Mouse (Mus musculus): ENCODE data around the gene Rad51c. TPM values are rescaled to one million over a fixed set of nuclear protein-coding genes. Genes with fewer than 3 reads are reported as not detected.
"Not testable (repeated sequence)": the region's sequence is repeated elsewhere in the genome, so short reads cannot be mapped to it uniquely, and the experiment has no call there.

Rad51c gene
- 8.4 and 9.4 TPM in 2 replicates for polyA plus RNA-seq (2015; fragmentation: Nextera tagmentation; extraction: Ambion mirVana)

GRCm38 (mm10) chr11:87404876-87405275 is at the start of gene Rad51c, which contains the start of gene Tex14:
Rad51c (minus strand) TSS chr11:87404954.
Tex14 (plus strand) TSS chr11:87405065.
- WGBS = 70% methylated on average over 27 of the region's 27 CpGs
- Histone ChIP-seq H3K4me2 (ENCODE audit: low read depth, low read length) (peak within 1 kb of the TSS; percentile 75), H3K4me3 (ENCODE audit: low read length) (peak within 1 kb of the TSS; percentile 60), H3K4me1 (replicated peaks; ENCODE audit: control insufficient read depth, insufficient read depth, low read length) (peaks cover 5% of the 10 kb centered on the region; the same call in 1 of the 2 replicates), H3K27ac (ENCODE audit: low read length) (peak within 1 kb of the TSS; percentile 96), H3K27me3 (ENCODE audit: control insufficient read depth, insufficient read depth, low read depth, low read length) (no peaks in the 10 kb centered on the region), H3K9me3 (ENCODE audit: control insufficient read depth, low read length) (no peaks in the 10 kb centered on the region), H3K9ac (ENCODE audit: low read length) (peak within 1 kb of the TSS; percentile 85), H3K36me3 (ENCODE audit: control insufficient read depth, insufficient read depth, low read length) (0 out of 2 replicates have a peak, but pooled peaks cover 2% of the 10 kb centered on the region)
- ATAC-seq (ENCODE audit: low read depth) = peak; percentile 48

GRCm38 (mm10) chr11:87454035-87454690 is 49.4 kb upstream of the Rad51c start:
- WGBS = 78% methylated on average over 2 of the region's 2 CpGs
- H3K4me3 ChIP-seq (ENCODE audit: low read length) = no peak overlapping the region
- H3K36me3 ChIP-seq (ENCODE audit: control insufficient read depth, insufficient read depth, low read length) = no peaks in the 10 kb centered on the region
- 0 out of 2 replicates have a peak, but pooled peaks cover under 1% of the 10 kb centered on the region for H3K4me1 ChIP-seq (replicated peaks; ENCODE audit: control insufficient read depth, insufficient read depth, low read length)
- no peak overlapping the region for H3K4me2 ChIP-seq (ENCODE audit: low read depth, low read length)
- no peaks in the 10 kb centered on the region for H3K27me3 ChIP-seq (ENCODE audit: control insufficient read depth, insufficient read depth, low read depth, low read length)
- no peak overlapping the region for H3K9ac ChIP-seq (ENCODE audit: low read length)
- H3K27ac ChIP-seq (ENCODE audit: low read length) = no peak overlapping the region
- no peak for ATAC-seq (ENCODE audit: low read depth)
- no peaks in the 10 kb centered on the region for H3K9me3 ChIP-seq (ENCODE audit: control insufficient read depth, low read length)

DNA sequence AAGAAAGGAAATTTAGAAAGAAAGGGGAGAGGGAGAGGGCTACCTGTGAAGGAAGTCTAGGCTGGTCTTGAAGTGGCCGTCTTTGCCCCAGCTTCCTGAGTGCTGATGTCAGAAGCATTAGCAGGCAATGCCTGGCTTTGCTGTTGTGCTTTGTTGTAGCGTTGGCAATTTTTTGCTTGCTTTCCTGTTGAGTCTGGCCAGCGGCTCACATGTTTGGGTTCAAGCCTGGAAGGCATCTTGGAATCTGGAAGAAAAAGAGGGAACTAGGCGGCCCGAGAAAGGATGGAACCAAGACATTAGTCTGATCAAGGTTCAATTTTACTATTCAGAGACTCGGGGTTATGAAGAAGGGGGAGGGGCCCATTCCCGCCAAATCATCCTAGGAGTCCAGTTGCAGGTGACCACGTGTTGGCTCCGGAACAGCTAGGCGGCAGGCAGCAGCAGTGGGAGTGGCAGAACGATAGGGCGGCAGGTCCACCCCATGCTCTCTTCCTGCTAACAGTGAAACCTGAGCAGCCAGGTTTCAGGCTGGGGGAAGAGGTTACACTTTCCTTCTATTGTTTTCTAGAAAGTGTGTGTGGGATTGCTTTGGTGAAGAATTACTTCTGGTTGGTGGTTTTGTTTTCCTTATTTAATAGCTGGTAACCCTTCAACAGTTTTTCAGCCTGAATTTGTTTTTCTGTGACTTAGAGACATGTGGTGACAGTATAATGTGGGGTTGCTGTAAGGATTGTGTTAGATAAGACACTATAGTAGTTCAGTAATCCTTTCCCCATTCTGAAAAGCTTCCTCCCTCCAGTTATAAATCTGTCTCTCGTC is 48.7 kb upstream of the Rad51c start:
- WGBS = 10% methylated on average over 13 of the region's 13 CpGs
- Histone ChIP-seq H3K9me3 (ENCODE audit: control insufficient read depth, low read length) (no peaks in the 10 kb centered on the region), H3K27me3 (ENCODE audit: control insufficient read depth, insufficient read depth, low read depth, low read length) (no peaks in the 10 kb centered on the region), H3K4me3 (ENCODE audit: low read length) (no peak overlapping the region), H3K4me2 (ENCODE audit: low read depth, low read length) (no peak overlapping the region), H3K36me3 (ENCODE audit: control insufficient read depth, insufficient read depth, low read length) (no peaks in the 10 kb centered on the region), H3K4me1 (replicated peaks; ENCODE audit: control insufficient read depth, insufficient read depth, low read length) (0 out of 2 replicates have a peak, but pooled peaks cover 3% of the 10 kb centered on the region), H3K27ac (ENCODE audit: low read length) (no peak overlapping the region), H3K9ac (ENCODE audit: low read length) (no peak overlapping the region)
- ATAC-seq (ENCODE audit: low read depth) = no peak

- H3K36me3 ChIP-seq (ENCODE audit: control insufficient read depth, insufficient read depth, low read length); H3K27ac ChIP-seq (ENCODE audit: low read length); H3K4me2 ChIP-seq (ENCODE audit: low read depth, low read length); H3K4me3 ChIP-seq (ENCODE audit: low read length); H3K9me3 ChIP-seq (ENCODE audit: control insufficient read depth, low read length); H3K4me1 ChIP-seq (replicated peaks; ENCODE audit: control insufficient read depth, insufficient read depth, low read length); H3K9ac ChIP-seq (ENCODE audit: low read length); H3K27me3 ChIP-seq (ENCODE audit: control insufficient read depth, insufficient read depth, low read depth, low read length); ATAC-seq (ENCODE audit: low read depth): not testable (repeated sequence)
- 69% methylated on average over 6 of the region's 8 CpGs for WGBS
Observed at GRCm38 (mm10) chr11:87452779-87453178, 48.0 kb upstream of the Rad51c start.

DNA sequence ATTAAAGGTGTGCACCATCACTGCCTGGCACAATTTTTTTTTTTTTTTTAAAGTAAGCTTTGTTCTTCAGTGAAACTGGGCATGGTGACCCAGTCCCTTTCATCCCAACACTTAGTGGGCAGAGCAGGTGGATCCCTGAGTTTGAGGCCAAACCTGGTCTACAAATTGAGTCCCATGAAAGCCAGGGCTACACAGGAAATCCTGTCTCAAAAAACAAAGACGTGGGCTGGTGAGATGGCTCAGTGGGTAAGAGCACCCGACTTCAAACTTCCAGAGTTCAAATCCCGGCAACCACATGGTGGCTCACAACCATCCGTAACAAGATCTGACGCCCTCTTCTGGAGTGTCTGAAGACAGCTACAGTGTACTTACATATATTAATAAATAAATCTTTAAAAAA is 45.1 kb upstream of the Rad51c start:
- WGBS = 40% methylated on average over 5 of the region's 5 CpGs
- H3K9ac ChIP-seq (ENCODE audit: low read length); H3K27ac ChIP-seq (ENCODE audit: low read length); ATAC-seq (ENCODE audit: low read depth); H3K4me2 ChIP-seq (ENCODE audit: low read depth, low read length); H3K36me3 ChIP-seq (ENCODE audit: control insufficient read depth, insufficient read depth, low read length); H3K27me3 ChIP-seq (ENCODE audit: control insufficient read depth, insufficient read depth, low read depth, low read length); H3K4me3 ChIP-seq (ENCODE audit: low read length); H3K4me1 ChIP-seq (replicated peaks; ENCODE audit: control insufficient read depth, insufficient read depth, low read length); H3K9me3 ChIP-seq (ENCODE audit: control insufficient read depth, low read length): not testable (repeated sequence)

DNA sequence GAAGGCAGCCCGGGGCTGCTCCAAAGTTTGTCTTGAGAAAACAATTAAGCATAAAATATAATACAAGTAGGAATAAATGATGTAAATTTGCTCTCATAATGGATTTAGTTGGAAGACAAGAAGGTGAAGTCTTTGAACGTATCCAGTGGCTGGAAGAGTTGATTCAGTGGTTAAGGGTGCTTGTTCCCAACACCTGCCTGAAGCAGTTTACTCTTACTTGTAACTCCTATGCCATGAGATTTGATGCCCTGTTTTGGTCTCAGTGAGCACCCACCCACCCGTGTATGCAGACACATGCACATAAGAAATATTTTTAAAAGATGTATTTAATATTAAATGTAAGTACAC is 44.4 kb upstream of the Rad51c start:
- no peak overlapping the region for H3K4me3 ChIP-seq (ENCODE audit: low read length)
- no peak overlapping the region for H3K9ac ChIP-seq (ENCODE audit: low read length)
- H3K9me3 ChIP-seq (ENCODE audit: control insufficient read depth, low read length) = no peaks in the 10 kb centered on the region
- H3K4me1 ChIP-seq (replicated peaks; ENCODE audit: control insufficient read depth, insufficient read depth, low read length) = 0 out of 2 replicates have a peak, but pooled peaks cover 3% of the 10 kb centered on the region
- WGBS = 3% methylated on average over 3 of the region's 3 CpGs
- H3K36me3 ChIP-seq (ENCODE audit: control insufficient read depth, insufficient read depth, low read length) = no peaks in the 10 kb centered on the region
- no peaks in the 10 kb centered on the region for H3K27me3 ChIP-seq (ENCODE audit: control insufficient read depth, insufficient read depth, low read depth, low read length)
- peak overlapping the region; percentile 62 for H3K27ac ChIP-seq (ENCODE audit: low read length)
- no peak for ATAC-seq (ENCODE audit: low read depth)
- no peak overlapping the region for H3K4me2 ChIP-seq (ENCODE audit: low read depth, low read length)

DNA sequence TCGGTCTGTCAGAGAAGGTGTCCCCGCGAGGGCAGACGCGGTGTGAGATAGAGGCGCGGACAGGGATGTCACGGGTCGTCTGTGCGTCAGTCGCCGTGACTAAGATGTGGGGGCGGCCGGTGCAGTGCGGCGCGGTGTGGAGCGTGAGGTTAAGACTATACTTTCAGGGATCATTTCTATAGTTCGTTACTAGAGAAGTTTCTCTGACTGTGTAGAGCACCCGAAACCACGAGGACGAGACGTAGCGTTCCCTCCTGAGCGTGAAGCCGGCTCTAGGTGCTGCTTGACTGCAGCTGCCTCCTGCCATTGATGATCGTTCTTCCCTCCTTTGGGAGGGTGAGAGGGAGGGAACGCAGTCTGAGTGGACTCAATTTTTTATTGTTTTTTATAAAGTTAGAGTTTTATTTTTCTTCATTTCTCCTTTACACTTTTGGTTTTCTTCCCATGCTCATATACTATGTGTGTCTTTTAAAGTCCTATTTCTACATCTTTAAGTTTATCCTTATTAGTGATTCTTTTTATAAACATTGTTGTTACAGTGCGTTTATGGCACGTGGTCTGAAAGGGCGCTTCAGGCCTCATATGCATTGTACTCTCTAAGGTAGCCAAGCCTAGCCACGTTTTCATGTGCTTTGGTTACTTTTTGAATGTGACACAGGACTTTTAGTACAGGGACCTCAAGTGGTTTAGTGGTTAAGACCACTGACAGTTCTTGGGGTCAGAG is 43.9 kb upstream of the Rad51c start:
- H3K4me3 ChIP-seq (ENCODE audit: low read length); H3K27me3 ChIP-seq (ENCODE audit: control insufficient read depth, insufficient read depth, low read depth, low read length); H3K9me3 ChIP-seq (ENCODE audit: control insufficient read depth, low read length); H3K9ac ChIP-seq (ENCODE audit: low read length); H3K36me3 ChIP-seq (ENCODE audit: control insufficient read depth, insufficient read depth, low read length); H3K4me1 ChIP-seq (replicated peaks; ENCODE audit: control insufficient read depth, insufficient read depth, low read length): not testable (repeated sequence)
- 0% methylated on average over 6 of the region's 32 CpGs for WGBS
- Histone ChIP-seq H3K27ac (ENCODE audit: low read length) (peak overlapping the region; percentile 62), H3K4me2 (ENCODE audit: low read depth, low read length) (peak overlapping the region; percentile 72; the same call in 1 of the 2 replicates)
- ATAC-seq (ENCODE audit: low read depth) = peak; percentile 95

DNA sequence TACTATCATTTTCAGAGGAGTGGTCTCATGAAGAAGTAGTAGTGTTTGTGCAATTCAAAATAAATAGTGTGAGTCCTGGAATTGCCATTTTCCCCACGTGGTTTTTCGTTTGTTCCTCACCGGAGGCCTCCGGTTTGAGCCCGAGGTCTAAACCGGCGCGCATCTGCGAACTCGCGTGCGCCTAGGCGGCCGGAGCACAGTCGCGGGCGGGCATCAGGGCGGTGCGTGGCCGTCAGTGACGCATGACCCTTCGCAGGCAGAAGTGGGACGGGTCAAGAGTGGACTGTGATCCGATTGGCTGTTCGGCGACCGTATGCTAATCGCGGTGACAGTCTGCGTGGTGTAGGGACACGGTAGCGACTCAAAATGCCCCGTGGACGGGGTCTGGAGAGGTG is 43.3 kb upstream of the Rad51c start:
- not testable (repeated sequence) for H3K36me3 ChIP-seq (ENCODE audit: control insufficient read depth, insufficient read depth, low read length); H3K4me1 ChIP-seq (replicated peaks; ENCODE audit: control insufficient read depth, insufficient read depth, low read length); H3K9me3 ChIP-seq (ENCODE audit: control insufficient read depth, low read length); H3K27me3 ChIP-seq (ENCODE audit: control insufficient read depth, insufficient read depth, low read depth, low read length)
- Histone ChIP-seq H3K4me3 (ENCODE audit: low read length) (peak overlapping the region; percentile 49), H3K9ac (ENCODE audit: low read length) (peak overlapping the region; percentile 57), H3K4me2 (ENCODE audit: low read depth, low read length) (peak overlapping the region; percentile 72), H3K27ac (ENCODE audit: low read length) (peak overlapping the region; percentile 12; the same call in 1 of the 2 replicates)
- ATAC-seq (ENCODE audit: low read depth) = peak; percentile 95
- under 1% methylated on average over 31 of the region's 34 CpGs for WGBS

GRCm38 (mm10) chr11:87447429-87447828 is 42.7 kb upstream of the Rad51c start:
- no peak for ATAC-seq (ENCODE audit: low read depth)

More at GRCm38 (mm10) chr11:87447429-87447828, 42.7 kb upstream of the Rad51c start:
- Histone ChIP-seq H3K9me3 (ENCODE audit: control insufficient read depth, low read length) (no peaks in the 10 kb centered on the region), H3K4me1 (replicated peaks; ENCODE audit: control insufficient read depth, insufficient read depth, low read length) (peaks cover 5% of the 10 kb centered on the region; the same call in 1 of the 2 replicates), H3K4me3 (ENCODE audit: low read length) (no peak overlapping the region), H3K9ac (ENCODE audit: low read length) (no peak overlapping the region), H3K36me3 (ENCODE audit: control insufficient read depth, insufficient read depth, low read length) (no peaks in the 10 kb centered on the region), H3K27me3 (ENCODE audit: control insufficient read depth, insufficient read depth, low read depth, low read length) (no peaks in the 10 kb centered on the region), H3K4me2 (ENCODE audit: low read depth, low read length) (no peak overlapping the region), H3K27ac (ENCODE audit: low read length) (no peak overlapping the region)
